Mouse (Mus musculus): Measurements from ENCODE around the gene Tgfbr2.

GRCm38 (mm10) chr9:116136811-116137210 lies 38.3 kb downstream of the Tgfbr2 start:
- TF ChIP-seq CTCF (IDR thresholded peaks at IDR 0.05; ENCODE audit: borderline replicate concordance, insufficient read depth, low read length): no peak
- TF ChIP-seq POLR2A (IDR thresholded peaks at IDR 0.05; ENCODE audit: low read depth, low read length): no peak

All from embryonic fibroblast, embryonic 13.5 days (primary cell).